Mouse (Mus musculus) lung, postnatal 10 days (tissue): ENCODE data around the gene Gtpbp6.
"Not testable (repeated sequence)": the region's sequence is repeated elsewhere in the genome, so short reads cannot be mapped to it uniquely, and the experiment has no call there.

Source experiments
- DNase-seq: peaks from one replicate; pipeline ENCODE4 v3.0.0; 2021

The Gtpbp6 gene

DNA sequence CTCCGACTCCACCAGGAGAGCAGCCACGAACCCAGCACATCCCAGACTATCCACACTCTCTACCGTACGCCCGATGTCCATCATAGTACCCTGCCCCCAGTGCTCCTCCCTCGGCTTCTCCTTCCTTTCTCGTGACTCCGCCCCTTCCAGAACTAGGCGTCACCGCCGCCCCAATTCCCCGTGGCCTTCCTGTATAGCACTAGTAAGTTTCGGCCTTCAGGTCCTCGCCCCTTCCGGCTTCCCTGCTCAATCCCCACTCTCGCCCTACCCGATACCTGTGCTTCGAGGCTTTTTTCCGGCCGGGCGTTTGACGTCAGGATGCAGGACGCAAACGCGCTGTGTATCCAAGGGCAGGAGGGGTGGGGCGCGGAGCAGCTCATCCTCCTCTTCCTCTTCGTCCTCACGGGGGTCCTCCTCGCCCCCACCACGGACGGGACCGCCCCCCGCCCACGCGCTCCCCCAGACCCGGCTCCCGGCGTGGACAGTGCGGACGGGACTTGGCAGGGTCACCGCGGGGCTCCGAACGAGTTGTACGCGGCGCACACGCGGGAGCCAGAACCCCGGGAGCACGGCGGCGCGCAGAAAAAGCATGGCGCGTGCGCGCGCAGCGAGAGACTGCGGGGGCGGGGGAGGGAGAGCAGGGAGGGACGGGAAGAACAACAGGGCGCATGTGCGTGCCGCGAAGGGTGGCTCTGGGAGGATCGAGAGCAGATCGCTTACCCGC lies at the start of gene Gtpbp6:
Gene Gtpbp6, minus strand, starts transcription at position 617 of the 724 bp plus-strand sequence.
- DNase-seq: peak; percentile 96

DNA sequence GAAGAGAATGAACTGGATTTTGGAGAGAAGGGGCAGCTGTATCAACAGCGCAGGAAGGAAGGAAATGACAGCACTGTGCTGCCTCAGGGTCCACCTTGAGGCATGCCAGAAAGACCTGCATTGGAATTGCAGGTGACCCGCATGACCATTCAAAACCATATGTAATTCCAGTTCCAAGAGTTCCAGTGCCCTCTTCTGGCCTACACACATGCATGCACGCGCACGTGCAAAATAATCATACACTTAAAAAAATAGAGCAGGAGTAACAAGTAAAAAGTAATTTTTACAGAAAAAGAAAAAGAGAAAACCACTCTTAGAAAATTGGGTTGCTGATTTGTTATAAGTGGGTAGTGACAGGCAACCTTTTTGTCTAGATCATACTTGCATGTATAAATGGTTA lies 35.0 kb upstream of the Gtpbp6 start:
- DNase-seq: peak; percentile 18

DNA sequence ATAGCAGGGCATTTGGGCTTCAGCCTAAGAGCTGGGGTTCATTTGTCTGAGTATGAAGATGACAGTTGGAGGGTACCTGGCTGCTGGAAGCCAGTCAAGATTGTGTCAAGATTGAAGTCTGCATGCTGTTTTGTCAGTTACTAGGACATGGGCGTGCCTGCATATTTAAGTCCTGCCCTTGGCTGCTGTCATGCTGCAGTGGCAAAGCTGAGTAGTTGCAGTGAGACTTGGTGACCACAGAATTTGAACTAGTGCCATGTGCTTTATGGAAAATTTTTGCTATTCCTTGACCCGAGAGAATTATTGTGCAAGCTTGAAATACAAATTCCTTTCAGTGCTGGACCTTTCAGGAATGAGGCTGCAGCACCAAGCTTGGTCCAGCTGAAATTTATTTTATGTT lies 34.3 kb upstream of the Gtpbp6 start:
- DNase-seq: peak; percentile 46

DNA sequence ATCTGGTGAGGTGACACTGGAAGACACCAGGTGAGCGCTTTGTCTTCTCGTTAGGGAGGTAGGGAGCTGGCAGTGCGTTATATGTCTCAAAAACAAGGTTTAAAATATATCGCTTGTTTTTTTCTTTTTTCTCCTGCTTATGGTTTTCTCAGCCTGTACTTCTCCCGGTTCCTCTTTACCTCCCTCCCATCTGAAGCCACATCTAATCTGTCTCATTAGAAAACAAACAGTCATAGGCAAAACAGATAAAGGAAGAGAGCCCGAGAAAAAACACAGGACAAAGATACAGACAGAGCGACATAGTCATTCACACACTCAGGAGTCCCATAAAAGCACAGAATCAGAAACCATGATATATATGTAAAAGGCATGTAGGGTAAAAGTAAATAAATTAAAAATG lies 32.4 kb upstream of the Gtpbp6 start:
- DNase-seq: no peak

DNA sequence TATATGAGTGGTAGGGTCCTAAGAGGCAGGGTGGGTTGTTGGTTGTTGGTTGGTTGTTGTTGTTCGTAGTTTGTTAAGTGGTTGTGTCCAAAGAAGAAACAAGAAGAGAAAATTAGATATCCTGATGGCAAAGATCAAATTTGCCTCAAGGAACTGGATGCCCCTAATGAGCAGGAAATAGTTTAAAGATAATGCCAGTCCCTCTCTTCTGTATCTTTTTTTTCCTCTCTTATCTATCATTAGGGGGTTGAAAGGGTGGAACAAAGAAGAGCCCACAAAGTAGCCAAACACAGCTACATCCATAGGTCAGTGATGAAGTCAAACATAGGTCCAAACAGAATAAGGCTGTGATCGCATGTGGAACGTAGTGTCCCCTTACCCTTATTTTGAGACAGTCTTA lies 31.3 kb upstream of the Gtpbp6 start:
- no peak for DNase-seq

DNA sequence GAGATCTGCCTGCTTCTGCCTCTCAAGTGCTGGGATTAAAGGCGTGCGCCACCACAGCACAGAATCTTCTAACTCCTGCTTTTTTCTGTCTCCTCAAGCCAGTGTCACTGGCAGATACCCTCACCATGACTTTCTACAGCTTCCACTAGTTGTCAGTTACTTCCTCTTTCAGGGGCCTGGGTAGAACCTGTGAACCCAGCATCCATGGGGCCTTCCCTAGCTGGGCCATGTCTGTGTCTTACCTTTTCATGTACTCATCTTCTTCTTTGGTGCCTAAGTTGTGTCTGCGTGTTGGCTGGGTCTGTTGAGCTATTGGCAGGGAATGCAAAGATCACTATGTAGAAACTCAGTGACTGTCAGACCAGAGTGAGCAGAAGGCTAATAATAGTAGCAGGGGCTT lies 29.8 kb upstream of the Gtpbp6 start:
- no peak for DNase-seq

DNA sequence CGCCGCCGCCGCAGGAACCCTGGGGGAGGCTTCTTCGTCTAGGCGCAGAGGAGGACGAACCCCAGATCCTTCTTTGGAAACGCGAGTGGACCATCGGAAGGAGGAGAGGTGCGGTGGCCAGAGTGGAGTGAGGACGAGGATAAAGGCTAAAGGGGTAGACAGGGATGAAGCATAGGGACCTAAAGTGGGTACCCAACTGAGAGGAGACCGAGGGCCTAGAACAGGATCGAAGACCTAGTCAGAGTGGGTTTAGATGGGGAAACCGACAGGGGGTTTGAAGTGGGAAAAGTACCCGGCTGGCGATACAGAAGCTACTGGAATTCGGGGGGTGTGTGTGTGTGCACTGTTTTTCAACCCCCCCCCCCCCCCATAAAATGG lies 28.1 kb upstream of the Gtpbp6 start:
- no peak for DNase-seq

DNA sequence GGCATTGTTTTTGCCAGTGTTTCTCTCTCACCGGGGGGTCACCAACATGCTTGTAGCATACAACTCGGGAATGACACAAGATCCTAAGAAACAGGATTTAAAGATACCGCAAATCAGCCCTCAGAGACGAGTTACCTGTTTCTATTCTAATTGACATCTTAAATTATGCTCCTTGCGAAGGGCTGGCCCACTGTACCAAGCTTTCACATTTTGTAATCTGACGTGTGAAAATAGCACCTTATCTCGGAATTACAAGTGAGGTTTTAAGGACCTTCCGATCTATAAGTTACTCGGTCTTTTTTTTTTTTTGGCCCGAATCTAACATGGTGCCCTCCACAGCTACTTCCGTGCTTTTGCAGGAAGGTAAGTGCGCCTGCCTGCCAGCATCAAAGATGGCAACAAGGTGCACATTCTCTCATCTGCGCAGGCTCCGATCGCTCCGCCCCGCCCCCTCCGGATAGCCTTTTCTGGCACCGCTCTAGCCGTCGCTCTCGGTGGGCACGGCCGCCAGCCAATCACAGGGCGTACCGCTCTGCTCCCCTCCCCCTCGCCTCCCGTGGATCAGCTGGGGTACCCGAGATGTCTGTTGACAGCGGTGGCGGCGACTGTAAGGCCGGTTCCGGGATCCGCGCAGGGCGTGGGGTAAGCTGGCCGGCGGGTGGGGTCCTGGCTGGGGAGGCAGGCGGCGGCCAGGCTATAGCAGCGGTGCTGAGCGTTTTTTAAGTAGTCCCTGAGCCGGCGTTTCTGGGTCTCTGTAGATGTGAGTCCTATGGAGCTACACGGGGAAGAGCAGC lies 27.5 kb upstream of the Gtpbp6 start, which contains the start of gene Chfr:
Gene Chfr, plus strand, starts transcription at position 550 of the 794 bp plus-strand sequence.
- peak; percentile 99 for DNase-seq

DNA sequence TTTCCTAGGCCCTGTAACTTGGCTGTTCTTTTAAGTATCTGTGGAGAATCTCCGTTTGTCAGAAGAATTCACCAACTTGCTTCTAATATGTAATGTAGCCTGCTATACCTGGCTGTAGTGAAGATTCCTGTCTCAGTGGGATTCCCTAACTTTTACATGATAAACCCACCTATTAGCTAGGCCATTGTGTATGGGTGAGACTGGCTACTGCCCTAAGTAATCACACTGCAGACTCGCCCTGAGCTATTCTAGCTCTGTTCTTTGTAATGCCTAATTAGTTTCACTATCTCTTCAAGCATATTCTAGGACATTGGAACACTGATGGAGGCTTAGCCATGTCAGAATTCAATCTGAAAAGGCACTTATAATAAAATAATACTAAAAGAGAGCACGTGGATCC lies 14.4 kb upstream of the Gtpbp6 start:
- not testable (repeated sequence) for DNase-seq

DNA sequence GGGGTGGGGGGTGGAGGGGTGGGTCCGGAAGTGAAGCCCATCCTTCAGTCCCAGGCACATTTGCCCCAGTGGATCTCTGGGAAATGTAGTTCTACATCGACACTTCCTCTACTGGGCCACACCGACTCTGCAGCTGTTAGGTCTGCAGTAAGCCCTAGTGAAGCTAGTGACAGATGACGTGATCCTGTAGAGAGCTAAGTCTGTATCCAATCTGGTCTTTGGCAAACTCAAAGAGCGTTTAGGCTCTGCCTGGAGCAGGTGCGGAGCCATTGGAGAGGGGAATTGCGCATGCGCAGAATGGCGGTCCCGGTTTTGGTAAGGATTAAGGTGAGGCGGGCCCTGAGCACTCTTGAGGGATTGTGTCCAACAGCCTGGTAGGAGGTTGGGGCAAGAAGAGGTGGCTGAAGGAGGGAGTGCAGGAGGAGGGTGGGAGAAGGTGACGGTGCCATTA lies 2.0 kb upstream of the Gtpbp6 start, which contains the start of gene Zfp605:
Gene Zfp605, plus strand, starts transcription at position 102 of the 451 bp plus-strand sequence.
- peak; percentile 89 for DNase-seq

DNA sequence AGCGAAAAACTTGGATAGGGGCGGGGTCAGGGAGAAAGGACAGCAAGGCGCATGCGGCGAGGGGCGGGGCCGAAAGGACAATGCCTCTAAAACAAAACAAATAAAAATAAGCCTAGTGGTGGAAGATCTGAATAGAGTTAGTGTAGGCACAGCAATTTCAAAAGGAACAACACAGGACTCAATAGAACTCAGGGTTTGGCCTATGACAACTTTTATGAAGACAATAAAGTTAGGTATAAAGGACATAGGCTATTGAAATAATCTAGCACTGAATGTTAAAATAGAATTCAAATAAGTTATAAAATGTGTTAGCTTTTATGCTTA lies 270 bp upstream of the Gtpbp6 start:
- DNase-seq: peak; percentile 99

DNA sequence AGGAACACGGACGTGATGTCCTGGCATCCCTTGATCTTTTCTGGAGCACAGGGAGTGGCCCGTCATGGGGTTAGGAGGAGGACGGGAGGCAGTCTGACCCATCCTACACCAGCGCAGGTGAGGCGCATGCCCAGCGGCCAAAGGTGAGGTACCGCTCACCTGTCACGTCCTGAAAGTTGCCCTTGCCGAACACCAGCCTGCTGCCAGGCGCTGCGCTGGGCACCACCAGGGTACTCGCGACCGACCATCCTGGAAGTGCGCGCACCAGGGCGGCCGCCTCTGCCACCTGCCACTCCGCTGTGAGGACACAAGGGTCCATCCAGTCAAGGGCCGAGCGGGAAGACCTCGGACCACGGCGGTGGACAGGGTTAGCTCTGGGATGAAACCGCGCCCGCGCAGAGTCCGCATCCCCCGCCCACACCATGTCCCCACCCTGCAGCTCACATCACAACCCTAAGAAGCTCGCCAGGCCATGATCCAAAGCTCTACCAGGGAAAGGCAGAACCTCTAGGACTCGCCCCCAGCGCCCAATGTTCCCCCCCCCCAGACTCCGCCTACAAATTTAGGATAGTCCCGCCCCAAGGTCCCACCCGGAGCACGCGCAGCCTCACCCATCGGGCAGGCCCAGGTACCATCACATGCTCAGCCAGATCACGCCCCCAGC lies 964 bp downstream of the Gtpbp6 start:
- no peak for DNase-seq

DNA sequence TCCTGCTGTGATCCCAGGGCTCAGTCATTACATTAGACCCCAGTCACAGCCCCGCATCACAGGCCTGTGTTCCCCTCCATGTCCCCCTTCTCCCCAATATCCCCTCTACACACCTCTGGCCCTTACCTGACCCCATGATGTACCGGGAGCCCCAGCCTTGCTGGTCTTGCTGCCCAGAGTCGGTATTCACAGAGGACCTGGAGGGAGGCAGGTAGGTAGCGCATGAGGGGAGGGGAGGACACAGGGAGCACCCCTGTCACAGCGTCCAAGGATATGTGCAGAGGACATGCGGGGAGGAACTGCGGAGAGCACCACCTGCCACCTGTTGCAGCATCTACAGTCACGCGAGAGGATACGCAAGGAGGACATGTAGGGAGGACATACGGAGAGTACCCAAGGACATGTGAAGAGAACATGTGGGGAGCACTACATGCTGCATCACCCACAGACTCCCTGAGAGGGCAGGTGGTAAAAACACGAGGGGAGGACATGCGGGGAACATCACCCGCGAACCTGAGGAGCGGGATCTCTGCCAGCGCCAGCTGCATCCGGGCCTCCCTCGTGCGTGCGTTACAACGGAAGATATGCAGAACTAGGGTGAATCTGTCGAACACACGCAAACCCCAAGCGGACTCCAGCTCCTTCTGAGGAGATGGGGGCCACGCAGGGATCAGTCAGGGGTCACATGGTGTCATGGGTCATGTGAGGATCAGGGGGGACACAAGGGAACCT lies 1.7 kb downstream of the Gtpbp6 start:
- DNase-seq: peak; percentile 7

DNA sequence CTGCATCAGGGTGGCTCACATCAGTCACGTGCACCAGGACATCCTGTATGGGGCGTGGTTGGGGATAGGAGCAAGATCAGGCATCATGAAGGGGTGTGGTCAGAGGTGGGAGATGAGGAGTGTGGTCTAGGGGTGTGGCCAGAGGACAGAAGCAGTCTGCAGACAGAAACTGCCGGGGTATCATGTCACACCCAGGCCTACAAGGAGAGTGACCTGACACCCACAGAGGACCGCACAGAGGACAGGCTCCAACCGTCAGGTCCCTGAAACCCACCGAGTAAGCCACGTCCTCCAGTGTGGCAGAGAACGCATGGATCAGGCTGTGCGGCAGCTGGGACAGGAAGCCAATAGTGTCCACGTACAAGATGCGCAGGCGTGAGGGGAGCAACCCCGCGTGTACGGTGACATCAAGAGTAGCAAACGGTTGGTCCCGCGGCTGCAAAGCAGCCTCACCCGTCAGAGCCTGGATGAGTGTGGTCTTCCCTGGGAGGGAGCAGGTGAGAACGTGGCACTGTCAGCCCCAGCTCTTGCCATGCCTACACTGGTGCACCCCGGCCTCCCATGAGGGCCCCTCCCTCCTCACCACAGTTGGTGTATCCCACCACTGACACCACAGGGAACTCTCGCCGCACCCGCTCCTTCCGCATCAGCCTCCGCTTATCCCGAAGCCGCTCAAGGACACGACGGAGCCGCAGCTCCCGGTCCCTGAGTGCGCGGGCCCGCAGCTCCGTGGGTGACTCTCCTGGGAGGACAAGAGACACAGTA lies 3.2 kb downstream of the Gtpbp6 start:
- peak; percentile 4 for DNase-seq

DNA sequence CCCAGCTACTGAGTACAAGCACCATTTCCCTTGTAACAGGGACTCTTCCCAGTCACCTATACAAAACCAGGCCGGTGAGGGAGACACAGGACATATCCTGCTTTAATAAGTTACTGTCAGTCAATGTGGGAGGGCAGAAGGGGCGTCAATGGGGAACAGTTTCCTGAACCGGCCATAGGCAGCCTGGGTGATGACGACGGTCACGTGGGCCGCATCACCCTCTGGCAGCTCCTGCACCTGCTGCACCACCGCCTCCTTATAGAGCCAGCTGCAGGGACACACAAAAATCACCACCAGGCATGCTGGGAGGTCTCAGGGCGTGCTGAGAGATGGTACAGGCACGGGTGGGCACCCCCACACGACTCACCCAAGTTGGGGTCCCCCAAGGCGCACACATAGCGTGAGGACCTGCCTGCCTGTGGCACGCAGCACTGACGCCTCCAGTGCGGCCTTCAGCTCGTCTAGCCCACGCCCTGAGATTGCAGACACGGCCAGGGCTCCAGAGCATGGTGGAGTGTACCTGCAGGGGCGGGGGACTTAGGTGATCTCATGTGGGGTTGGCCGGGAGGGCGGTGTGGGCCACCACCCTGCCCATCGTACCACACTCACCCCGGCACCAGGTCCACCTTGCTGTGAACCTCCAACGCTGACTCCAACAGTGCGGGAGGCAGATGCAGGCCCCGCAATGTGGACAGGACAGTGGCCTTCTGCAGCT lies 3.9 kb downstream of the Gtpbp6 start:
- no peak for DNase-seq

DNA sequence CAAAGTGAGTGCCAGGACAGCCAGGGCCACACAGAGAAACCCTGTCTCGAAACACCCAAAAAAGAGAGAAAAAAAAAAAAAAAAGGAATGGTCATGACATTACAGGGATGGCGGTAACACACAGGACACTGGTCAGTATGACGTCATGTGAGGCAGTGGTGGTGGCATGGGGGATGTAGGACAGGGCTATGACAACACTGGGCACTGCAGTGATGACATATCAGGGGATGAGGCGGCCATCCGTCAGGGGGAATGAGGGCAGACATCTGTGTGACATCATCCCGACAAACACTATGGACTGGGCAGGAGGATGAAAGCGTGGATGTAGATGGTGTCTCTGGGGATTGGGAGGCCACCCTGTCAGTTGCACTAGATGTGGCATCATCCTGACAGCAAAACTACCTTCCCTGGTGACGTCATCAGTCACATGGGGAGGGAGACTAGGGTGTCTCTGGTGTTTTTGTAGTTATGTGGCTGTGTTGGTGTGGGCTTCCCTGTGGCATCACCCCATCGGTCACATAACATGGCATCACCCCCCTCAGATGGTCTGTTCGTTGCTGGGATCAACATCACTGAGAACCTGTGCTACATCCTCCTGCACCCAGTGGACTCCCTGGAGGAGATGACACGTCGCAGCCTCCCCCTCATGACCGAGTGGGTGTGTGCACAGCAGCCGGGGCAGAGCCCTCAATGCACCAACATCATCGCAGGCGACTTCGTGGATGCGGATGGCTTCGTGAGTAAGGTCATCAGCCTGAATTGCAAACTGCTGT lies 5.0 kb downstream of the Gtpbp6 start:
- DNase-seq: no peak

DNA sequence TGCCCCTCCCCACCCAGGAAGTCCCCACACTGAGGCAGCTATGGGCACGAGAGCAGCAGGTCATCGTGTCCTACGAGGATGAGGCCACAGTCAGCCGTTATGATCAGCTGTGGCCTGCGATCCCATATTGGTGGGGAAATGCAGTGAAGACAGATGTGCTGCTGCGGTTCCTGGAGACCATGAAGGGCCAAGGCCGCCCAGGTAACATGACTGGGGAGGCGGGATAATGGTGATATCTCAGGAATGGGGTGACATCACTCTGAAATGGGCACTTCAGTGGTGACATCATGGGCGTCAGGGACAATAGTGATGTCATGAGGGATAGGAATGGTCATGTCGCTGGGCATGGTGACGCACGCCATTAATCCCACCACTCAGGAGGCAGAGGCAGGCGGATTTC lies 5.6 kb downstream of the Gtpbp6 start:
- DNase-seq: no peak

DNA sequence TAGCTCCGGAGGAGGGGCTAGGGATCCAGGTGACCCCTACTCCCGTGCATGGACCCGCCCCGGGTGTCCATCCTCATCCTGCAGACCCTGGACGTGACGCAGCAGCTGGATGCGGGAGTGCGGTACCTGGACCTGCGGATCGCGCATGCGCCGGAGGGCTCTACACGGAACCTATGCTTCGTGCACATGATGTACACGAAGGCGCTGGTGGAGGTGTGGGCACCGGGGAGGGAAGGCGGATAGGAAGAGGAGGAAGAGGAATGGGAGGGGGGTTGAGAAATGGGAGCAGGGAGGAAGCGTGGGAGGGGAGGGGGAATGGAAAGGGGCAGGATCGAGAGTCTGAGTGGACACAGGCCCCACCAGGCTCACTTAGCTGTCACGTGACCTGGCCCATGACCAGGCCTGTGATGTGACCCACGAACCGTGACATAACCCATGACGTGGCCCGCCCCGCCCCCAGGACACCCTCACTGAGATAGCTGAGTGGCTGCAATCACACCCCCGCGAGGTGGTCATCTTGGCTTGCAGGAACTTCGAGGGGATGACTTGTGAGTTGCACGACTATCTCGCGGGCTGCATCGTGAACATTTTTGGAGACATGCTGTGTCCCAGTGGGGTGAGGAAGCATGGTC lies 6.2 kb downstream of the Gtpbp6 start:
- peak; percentile 57 for DNase-seq

DNA sequence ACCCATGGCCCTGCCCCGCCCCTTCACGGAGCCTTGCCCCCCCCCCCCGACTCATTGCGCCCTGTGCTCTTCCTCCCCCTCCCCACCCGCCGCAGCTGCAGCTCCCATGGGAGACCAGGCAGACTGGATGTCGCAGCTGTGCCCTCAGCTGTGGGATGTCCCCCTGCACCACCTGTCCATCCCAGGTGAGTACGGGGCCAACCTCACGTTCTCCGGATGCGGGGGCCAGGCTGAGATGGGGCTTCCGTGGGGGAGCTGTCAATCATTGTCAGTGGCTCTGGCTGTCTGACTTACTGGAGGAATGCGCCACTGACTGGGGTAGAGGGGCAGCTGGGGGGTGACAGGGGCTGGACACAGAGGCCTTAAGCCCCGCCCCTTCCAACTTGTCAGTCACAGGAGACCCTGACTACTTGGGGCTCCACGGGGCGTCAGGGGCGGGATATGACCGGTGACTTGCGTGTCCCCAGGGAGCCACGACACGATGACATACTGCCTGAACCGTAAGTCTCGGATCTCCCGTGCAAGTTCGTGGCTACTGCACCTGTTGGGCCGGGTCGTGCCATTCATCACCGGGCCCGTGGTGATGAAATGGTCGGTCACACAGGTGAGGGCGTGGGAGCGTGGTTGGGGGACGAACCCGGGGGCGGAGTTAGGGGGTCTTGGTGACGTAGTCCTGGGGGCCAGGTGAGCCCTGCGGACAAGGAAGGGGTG lies 6.9 kb downstream of the Gtpbp6 start:
- peak; percentile 28 for DNase-seq
